ENCODE assay signal across 19 mouse cellular contexts in genomic region chr8:108581557-108581956, GRCm38 (mm10).
"Had no signal": no experiment of that assay in that cellular context is flagged by ENCODE, and none has a peak within 500 bp of the region (broad histone marks: within the 10 kb centered on the region; RNA-seq: fewer than 3 reads in every experiment).

No protein-coding gene starts in this region.

- H3K4me2 ChIP-seq: limb, embryonic 12.5 days; limb, embryonic 15.5 days; lung, embryonic 14.5 days; midbrain, embryonic 13.5 days; neural tube, embryonic 13.5 days had no signal

- H3K9ac ChIP-seq: limb, embryonic 12.5 days; limb, embryonic 15.5 days; lung, embryonic 14.5 days; midbrain, embryonic 13.5 days; neural tube, embryonic 13.5 days had no signal

- ATAC-seq: intestine, embryonic 16.5 days; lung, postnatal 0 days; midbrain, embryonic 13.5 days; midbrain, embryonic 16.5 days had no signal

- H3K27ac ChIP-seq: limb, embryonic 12.5 days; limb, embryonic 15.5 days; midbrain, embryonic 13.5 days; neural tube, embryonic 13.5 days had no signal

- H3K9me3 ChIP-seq: limb, embryonic 12.5 days; limb, embryonic 15.5 days; midbrain, embryonic 13.5 days; neural tube, embryonic 13.5 days had no signal

- H3K27me3 ChIP-seq: limb, embryonic 15.5 days; midbrain, embryonic 13.5 days had no signal

- H3K36me3 ChIP-seq: limb, embryonic 12.5 days; limb, embryonic 15.5 days; midbrain, embryonic 13.5 days; neural tube, embryonic 13.5 days had no signal

- DNase-seq: kidney, adult 18-20 months; kidney, adult 9 months; kidney, postnatal 14 days; kidney, postnatal 4 days; left cerebral cortex, postnatal 4 days; lung, embryonic 14.5 days; lung, postnatal 36 days; retina, postnatal 1 day; right cerebral cortex, postnatal 25 days; thymus, adult 18-20 months; thymus, postnatal 36 days had no signal

- H3K4me3 ChIP-seq: limb, embryonic 12.5 days; limb, embryonic 15.5 days; midbrain, embryonic 13.5 days; myocyte; neural tube, embryonic 13.5 days had no signal
